Mouse (Mus musculus) cortical plate, adult 2 months (tissue): ENCODE measurements at regions not wholly inside any gene's neighbourhood (a gene's known extent, or its start where the extent isn't known, plus 50 kb on each side); places are given as distances from the start of the nearest gene placed in this dataset.

ENCODE experiments used
- CTCF ChIP-seq: fragments of 200-500 bp; IDR thresholded peaks from 2 replicates; pipeline ENCODE4 v1.5.1; 2011; ENCODE audit warnings: mild to moderate bottlenecking, control low read depth, low read length; ENCODE audit not compliant: insufficient read depth; ENCODE audit errors: extremely low read depth
- POLR2A ChIP-seq: fragments of 200-500 bp; IDR thresholded peaks from 2 replicates; pipeline ENCODE4 v1.6.1; 2011; ENCODE audit warnings: mild to moderate bottlenecking, low read length, control low read depth; ENCODE audit not compliant: insufficient read depth; ENCODE audit errors: extremely low read depth

DNA sequence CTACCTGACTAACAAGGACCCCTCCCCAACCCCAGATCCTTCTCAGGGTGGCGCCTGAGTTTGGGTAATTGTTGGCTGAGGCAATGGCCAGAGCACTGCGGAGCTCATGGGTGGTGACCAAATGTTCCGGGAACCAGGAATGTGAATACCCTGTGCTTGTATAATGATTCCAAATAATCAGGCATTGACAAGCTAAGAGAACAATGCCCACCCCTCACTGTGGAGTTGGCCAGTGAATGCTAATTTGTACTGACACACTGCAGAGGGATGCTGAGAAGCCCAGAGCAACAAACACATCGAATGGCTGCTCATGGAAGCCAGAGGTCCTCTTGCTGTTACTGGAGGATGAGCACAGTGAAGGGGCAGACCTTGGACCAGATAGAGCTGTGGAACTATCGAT lies 62.8 kb upstream of the Mbnl2 start:
- TF ChIP-seq CTCF: no peak
- TF ChIP-seq POLR2A: no peak
